Mouse (Mus musculus) small intestine, adult 2 months (tissue): Measurements from ENCODE around the gene Gm11627.

ENCODE experiments used
- CTCF ChIP-seq: fragments of 200-500 bp; IDR thresholded peaks from 2 replicates; pipeline ENCODE4 v1.5.1; 2012; ENCODE audit warnings: low read depth, mild to moderate bottlenecking, control low read depth, inconsistent platforms, low read length, moderate library complexity, mixed read lengths; ENCODE audit not compliant: insufficient replicate concordance, insufficient read length; ENCODE audit errors: extremely low read depth
- POLR2A ChIP-seq: fragments of 200-500 bp; IDR thresholded peaks from 2 replicates; pipeline ENCODE4 v1.6.1; 2012; ENCODE audit warnings: low read depth, mild to moderate bottlenecking, control low read depth, inconsistent platforms, low read length, moderate library complexity

GRCm38 (mm10) chr11:102575034-102575433 is 4.2 kb downstream of the Gm11627 start:
- TF ChIP-seq CTCF = no peak
- TF ChIP-seq POLR2A = no peak
